Mouse (Mus musculus) neural tube, embryonic 14.5 days (tissue): Measurements from ENCODE around the gene Dennd5b. TPM values are rescaled to one million over a fixed set of nuclear protein-coding genes. Genes with fewer than 3 reads are reported as not detected.

Experiments used
- ATAC-seq: fragments of 200-750 bp; cut with Nextera tagmentation; 2 replicates; pipeline ENCODE4 v1.8.0; 2017; ENCODE audit warnings: low read depth, mild to moderate bottlenecking, moderate TSS enrichment, moderate library complexity
- H3K27ac ChIP-seq: fragments of 300-500 bp; sonication (generic); 2 replicates; pipeline ENCODE4 v1.5.1; 2014; ENCODE audit warnings: low read depth, mild to moderate bottlenecking, control low read depth, low read length, moderate library complexity, mixed read lengths
- H3K27me3 ChIP-seq: fragments of 300-500 bp; sonication (generic); 2 replicates; pipeline ENCODE4 v1.6.1; 2014; ENCODE audit warnings: low read length; ENCODE audit not compliant: control insufficient read depth, insufficient read depth
- H3K36me3 ChIP-seq: fragments of 300-500 bp; sonication (generic); 2 replicates; pipeline ENCODE4 v1.6.1; 2014; ENCODE audit warnings: low read length, mixed read lengths; ENCODE audit not compliant: control insufficient read depth, insufficient read depth
- H3K4me1 ChIP-seq: fragments of 300-500 bp; sonication (generic); 2 replicates; pipeline ENCODE4 v1.6.1; 2014; ENCODE audit warnings: low read length; ENCODE audit not compliant: control insufficient read depth, insufficient read depth
- H3K4me2 ChIP-seq: fragments of 300-500 bp; sonication (generic); 2 replicates; pipeline ENCODE4 v1.6.1; 2014; ENCODE audit warnings: mild to moderate bottlenecking, low read depth, low read length, control low read depth
- H3K4me3 ChIP-seq: fragments of 300-500 bp; sonication (generic); 2 replicates; pipeline ENCODE4 v1.5.1; 2014; ENCODE audit warnings: low read depth, low read length, control low read depth, mixed read lengths
- H3K9ac ChIP-seq: fragments of 300-500 bp; sonication (generic); replicated peaks from 2 replicates; pipeline ENCODE4 v1.6.1; 2014; ENCODE audit warnings: low read depth, mild to moderate bottlenecking, control low read depth, low read length, mixed read lengths
- H3K9me3 ChIP-seq: fragments of 300-500 bp; sonication (generic); 2 replicates; pipeline ENCODE4 v1.6.1; 2016; ENCODE audit warnings: low read length; ENCODE audit not compliant: control insufficient read depth
- WGBS: fragments of 180-500 bp; shearing (Covaris S2); extraction: QIAGEN DNeasy Blood & Tissue Kit; methylation state at CpG from one replicate; pipeline ENCODE4 v1.1.7; 2014; 5-methylcytosine and 5-hydroxymethylcytosine counted together
- polyA plus RNA-seq: library from polyadenylated mRNA; unstranded; fragments of >200 nt; fragmentation: Nextera tagmentation; extraction: Ambion mirVana; gene quantifications from 2 replicates; pipeline ENCODE4 v1.2.1, GENCODE M21; 2014

The Dennd5b gene
- polyA plus RNA-seq, 1 experiment from 2014 or later: 32.3 TPM

GRCm38 (mm10) chr6:149057947-149058391 lies 43.5 kb downstream of the Dennd5b start:
- no peaks in the 10 kb centered on the region for H3K27me3 ChIP-seq
- no peak for ATAC-seq
- H3K4me3 ChIP-seq: no peak overlapping the region
- H3K4me1 ChIP-seq: no peaks in the 10 kb centered on the region
- H3K9ac ChIP-seq: no peak overlapping the region
- no peak overlapping the region for H3K27ac ChIP-seq
- no peaks in the 10 kb centered on the region for H3K36me3 ChIP-seq
- no peak overlapping the region for H3K4me2 ChIP-seq
- H3K9me3 ChIP-seq: no peaks in the 10 kb centered on the region
- WGBS: 53% methylated on average over 3 of the region's 3 CpGs

GRCm38 (mm10) chr6:149054780-149055179 lies 46.7 kb downstream of the Dennd5b start:
- Histone ChIP-seq H3K27me3 (no peaks in the 10 kb centered on the region), H3K9ac (no peak overlapping the region), H3K27ac (no peak overlapping the region), H3K9me3 (no peaks in the 10 kb centered on the region), H3K4me1 (no peaks in the 10 kb centered on the region), H3K36me3 (no peaks in the 10 kb centered on the region), H3K4me3 (no peak overlapping the region), H3K4me2 (no peak overlapping the region)
- WGBS: 94% methylated on average over 2 of the region's 2 CpGs
- no peak for ATAC-seq

GRCm38 (mm10) chr6:149050978-149051723 lies 50.3 kb downstream of the Dennd5b start:
- WGBS: 87% methylated on average over 4 of the region's 4 CpGs
- no peak overlapping the region for H3K4me2 ChIP-seq
- H3K27ac ChIP-seq: no peak overlapping the region
- no peaks in the 10 kb centered on the region for H3K4me1 ChIP-seq
- ATAC-seq: no peak
- H3K9me3 ChIP-seq: no peaks in the 10 kb centered on the region
- H3K36me3 ChIP-seq: no peaks in the 10 kb centered on the region
- H3K9ac ChIP-seq: no peak overlapping the region
- no peak overlapping the region for H3K4me3 ChIP-seq
- H3K27me3 ChIP-seq: no peaks in the 10 kb centered on the region

- no peak for ATAC-seq
- H3K4me3 ChIP-seq: no peak overlapping the region
- no peaks in the 10 kb centered on the region for H3K27me3 ChIP-seq
- no peaks in the 10 kb centered on the region for H3K4me1 ChIP-seq
- no peak overlapping the region for H3K9ac ChIP-seq
- no peaks in the 10 kb centered on the region for H3K9me3 ChIP-seq
- H3K36me3 ChIP-seq: 0 out of 2 replicates have a peak, but pooled peaks cover 3% of the 10 kb centered on the region
- no peak overlapping the region for H3K27ac ChIP-seq
- WGBS: 87% methylated on average over 4 of the region's 4 CpGs
- H3K4me2 ChIP-seq: no peak overlapping the region
These were observed 61.4 kb downstream of the Dennd5b start for GRCm38 (mm10) chr6:149040099-149040498.

GRCm38 (mm10) chr6:149032198-149032597 lies 69.3 kb downstream of the Dennd5b start:
- no peaks in the 10 kb centered on the region for H3K4me1 ChIP-seq
- no peak overlapping the region for H3K27ac ChIP-seq
- no peak overlapping the region for H3K4me3 ChIP-seq
- no peak for ATAC-seq
- WGBS: 91% methylated on average over 5 of the region's 5 CpGs
- peaks cover 9% of the 10 kb centered on the region; the same call in 1 of the 2 replicates for H3K36me3 ChIP-seq
- H3K27me3 ChIP-seq: no peaks in the 10 kb centered on the region
- no peak overlapping the region for H3K9ac ChIP-seq
- no peak overlapping the region for H3K4me2 ChIP-seq
- no peaks in the 10 kb centered on the region for H3K9me3 ChIP-seq

GRCm38 (mm10) chr6:149031377-149031776 lies 70.1 kb downstream of the Dennd5b start:
- no peak for ATAC-seq
- Histone ChIP-seq H3K27me3 (no peaks in the 10 kb centered on the region), H3K36me3 (peaks cover 10% of the 10 kb centered on the region; the same call in 1 of the 2 replicates), H3K4me2 (no peak overlapping the region), H3K4me3 (no peak overlapping the region), H3K9me3 (no peaks in the 10 kb centered on the region), H3K27ac (no peak overlapping the region), H3K4me1 (no peaks in the 10 kb centered on the region), H3K9ac (no peak overlapping the region)

- no peak overlapping the region for H3K4me2 ChIP-seq
- H3K27me3 ChIP-seq: no peaks in the 10 kb centered on the region
- no peak overlapping the region for H3K9ac ChIP-seq
- 91% methylated on average over 5 of the region's 5 CpGs for WGBS
- H3K9me3 ChIP-seq: no peaks in the 10 kb centered on the region
- peaks cover 30% of the 10 kb centered on the region for H3K36me3 ChIP-seq
- no peak for ATAC-seq
- H3K27ac ChIP-seq: no peak overlapping the region
- H3K4me1 ChIP-seq: no peaks in the 10 kb centered on the region
- no peak overlapping the region for H3K4me3 ChIP-seq
These were observed 83.0 kb downstream of the Dennd5b start for GRCm38 (mm10) chr6:149018431-149018830.

GRCm38 (mm10) chr6:149010766-149011301 lies 90.6 kb downstream of the Dennd5b start:
- Histone ChIP-seq H3K4me2 (no peak overlapping the region), H3K27me3 (no peaks in the 10 kb centered on the region), H3K4me3 (no peak overlapping the region), H3K27ac (no peak overlapping the region), H3K9ac (no peak overlapping the region), H3K4me1 (no peaks in the 10 kb centered on the region), H3K9me3 (no peaks in the 10 kb centered on the region), H3K36me3 (peaks cover 48% of the 10 kb centered on the region)
- ATAC-seq: no peak

GRCm38 (mm10) chr6:149005009-149005408 lies 96.5 kb downstream of the Dennd5b start:
- ATAC-seq: no peak
- Histone ChIP-seq H3K4me2 (no peak overlapping the region), H3K9me3 (no peaks in the 10 kb centered on the region), H3K4me3 (no peak overlapping the region), H3K4me1 (no peaks in the 10 kb centered on the region), H3K9ac (no peak overlapping the region), H3K27ac (no peak overlapping the region), H3K36me3 (peaks cover 61% of the 10 kb centered on the region), H3K27me3 (no peaks in the 10 kb centered on the region)
- 87% methylated on average over 7 of the region's 7 CpGs for WGBS
